Mouse (Mus musculus): ENCODE data around the gene Bean1.

GRCm38 (mm10) chr8:104131414-104131975, 38.7 kb upstream of the Bean1 start:
- TF ChIP-seq POLR2A (IDR thresholded peaks at IDR 0.05; ENCODE audit: control insufficient read depth, extremely low read depth, insufficient read depth, low read length, poor library complexity) = no peak
- no peak for TF ChIP-seq CTCF (IDR thresholded peaks at IDR 0.05; ENCODE audit: borderline replicate concordance, control insufficient read depth, extremely low read depth, insufficient read depth, low read length, poor library complexity)

All from thymus, adult 2 months (tissue).